7 mouse cellular contexts compared by ENCODE assay signal in the genomic region with DNA sequence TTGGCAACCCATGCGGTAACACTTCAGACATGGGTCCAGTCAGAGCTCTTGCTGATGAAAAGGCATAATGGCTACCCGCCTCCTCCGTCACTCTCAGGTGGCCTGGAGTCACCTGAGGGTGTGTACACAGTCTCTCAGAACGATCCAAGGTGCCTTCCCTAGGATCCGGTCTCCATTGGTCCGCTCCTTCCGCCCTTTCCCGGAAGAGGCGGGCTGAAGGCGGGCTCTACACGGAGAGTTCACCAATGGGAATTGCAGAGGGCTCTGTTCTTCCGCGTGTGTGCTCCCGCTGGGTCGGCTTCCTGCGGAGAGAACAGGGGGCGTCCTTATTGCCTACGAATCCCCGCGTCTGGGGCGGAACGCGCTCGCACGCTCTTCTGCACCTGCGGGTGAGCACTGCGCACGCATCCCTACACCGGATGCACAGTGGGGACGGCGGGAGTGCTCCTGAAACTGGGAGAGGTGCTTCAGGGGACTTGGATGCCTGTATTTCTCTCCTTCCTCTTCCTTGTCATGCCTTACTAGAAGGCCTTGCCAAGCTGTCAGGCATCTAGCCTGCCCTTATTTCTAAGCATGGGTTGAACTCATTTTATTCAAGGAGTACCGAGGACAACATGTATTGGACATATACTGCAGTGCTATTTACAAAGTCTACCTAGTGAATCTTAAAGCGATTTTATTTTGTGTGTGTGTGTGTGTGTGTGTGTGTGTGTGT. TPM values are rescaled to one million over a fixed set of nuclear protein-coding genes. Genes with fewer than 3 reads are reported as not detected.
A peak's percentile ranks its signal among the peaks of the same experiment; 100 is the strongest.
DNase-seq lines count a peak whose midpoint lies in the region; ATAC-seq lines count a peak whose summit lies in the region.

A gene (plus strand): TSS at position 268 of the 715 bp plus-strand sequence.

- peak within 1 kb of the TSS; percentile 67 for H3K4me3 ChIP-seq in intestine, embryonic 15.5 days (replicated peaks)
- peak within 1 kb of the TSS; percentile 65 for H3K4me3 ChIP-seq in midbrain, embryonic 10.5 days

- peak within 1 kb of the TSS; percentile 58 for H3K4me2 ChIP-seq in intestine, embryonic 15.5 days (replicated peaks)

- peak within 1 kb of the TSS; percentile 93 for H3K27ac ChIP-seq in intestine, embryonic 15.5 days
- peak within 1 kb of the TSS; percentile 85 for H3K27ac ChIP-seq in midbrain, embryonic 10.5 days (replicated peaks)

- H3K9ac ChIP-seq in intestine, embryonic 15.5 days: peak within 1 kb of the TSS; percentile 71

- WGBS in intestine, embryonic 15.5 days: under 1% methylated on average over 33 of the region's 33 CpGs
- under 1% methylated on average over 33 of the region's 33 CpGs for WGBS in midbrain, embryonic 10.5 days

- DNase-seq in adrenal gland, adult 2 months: peak; percentile 89
- peak; percentile 85 for DNase-seq in embryo, embryonic 11.5 days (ENCODE audit: low read depth, low spot score)
- peak; percentile 76 to 77 for DNase-seq in gastrocnemius, postnatal 36 days
- DNase-seq in left cerebral cortex, postnatal 25 days (ENCODE audit: low spot score in 2 of 2): peak; percentile 88 to 94
- DNase-seq in midbrain, embryonic 10.5 days (ENCODE audit: low spot score): peak; percentile 92
- peak; percentile 77 for DNase-seq in right cerebral cortex, postnatal 4 days

- intact Hi-C loops in gastrocnemius, postnatal 36 days (cut with DNase I): loop anchor here (5.0 kb wide), 1 partner anchor 45 kb away; no protein-coding TSS in a partner anchor
- intact Hi-C loops in left cerebral cortex, postnatal 25 days (cut with DNase I): loop anchor here (5.0 kb wide), 1 partner anchor 45 kb away; no protein-coding TSS in a partner anchor

- no peaks in the 10 kb centered on the region for H3K27me3 ChIP-seq in intestine, embryonic 15.5 days (replicated peaks)
- H3K27me3 ChIP-seq in midbrain, embryonic 10.5 days (ENCODE audit: low read depth, poor library complexity, severe bottlenecking): no peaks in the 10 kb centered on the region

- H3K9me3 ChIP-seq in intestine, embryonic 15.5 days: no peaks in the 10 kb centered on the region
- no peaks in the 10 kb centered on the region for H3K9me3 ChIP-seq in midbrain, embryonic 10.5 days (replicated peaks)

- H3K4me1 ChIP-seq in intestine, embryonic 15.5 days (replicated peaks): 0 out of 2 replicates have a peak, but pooled peaks cover 5% of the 10 kb centered on the region
- peaks cover 14% of the 10 kb centered on the region for H3K4me1 ChIP-seq in midbrain, embryonic 10.5 days

- H3K36me3 ChIP-seq in intestine, embryonic 15.5 days: peaks cover 12% of the 10 kb centered on the region
- peaks cover 21% of the 10 kb centered on the region for H3K36me3 ChIP-seq in midbrain, embryonic 10.5 days

- ATAC-seq in intestine, embryonic 15.5 days: peak; percentile 98

RNA-seq across cellular contexts. Expression of the gene that starts here (rescaled TPM):
- total RNA-seq in adrenal gland, adult 2 months (2021): 10 to 100 TPM in 1 of 2 experiments, 1 to 10 TPM in 1; 9.3 to 10.5 TPM
- polyA plus RNA-seq in adrenal gland, adult 2 months (2012; rRNA removed): 4.4 and 5.2 TPM in 2 replicates
- 10 to 100 TPM in 1 of 2 experiments, 1 to 10 TPM in 1; 9.1 to 10.4 TPM for total RNA-seq in gastrocnemius, postnatal 36 days (2021)
- polyA plus RNA-seq in intestine, embryonic 15.5 days (2015; fragmentation: Nextera tagmentation; extraction: Ambion mirVana): 40.8 and 49.3 TPM in 2 replicates
- 10 to 100 TPM; 10.2 to 11.2 TPM for total RNA-seq in left cerebral cortex, postnatal 25 days (2021)
- 22.0 and 22.8 TPM in 2 replicates for polyA plus RNA-seq in midbrain, embryonic 10.5 days (2016; fragmentation: Nextera tagmentation; extraction: Ambion mirVana)

Comparison
In these comparisons a context has a peak if more than half of its experiments do, and no peak if none do; other contexts are left out.
1. Peak in every context shown above with its lines: DNase-seq, ATAC-seq, H3K4me3 ChIP-seq and H3K27ac ChIP-seq.